Mouse (Mus musculus): ENCODE data around the gene Pde3a. TPM values are rescaled to one million over a fixed set of nuclear protein-coding genes. Genes with fewer than 3 reads are reported as not detected.
A peak's percentile ranks its signal among the peaks of the same experiment; 100 is the strongest.

Pde3a gene
- total RNA-seq, 2 experiments from 2014 or later: 3.7 to 4.2 TPM

DNA sequence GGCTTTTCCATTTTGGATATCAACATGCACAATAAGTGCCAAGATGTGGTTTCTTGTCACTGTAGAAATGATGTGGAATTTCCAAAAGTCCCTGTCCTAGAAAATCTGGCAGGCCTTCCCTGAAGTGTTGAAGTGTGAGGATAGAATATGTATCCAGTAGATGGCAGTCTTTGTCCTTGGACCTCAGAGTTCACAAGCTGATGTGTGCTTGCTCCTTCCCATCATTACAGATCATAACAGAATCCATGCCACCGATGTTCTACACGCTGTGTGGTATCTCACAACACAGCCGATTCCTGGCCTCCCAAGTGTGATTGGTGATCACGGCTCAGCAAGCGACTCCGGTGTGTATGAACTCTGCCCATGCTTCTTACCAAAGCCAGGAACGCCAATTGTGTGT lies 238.2 kb downstream of the Pde3a start:
- no peak for DNase-seq (ENCODE audit: low spot score in 2 of 2)

DNA sequence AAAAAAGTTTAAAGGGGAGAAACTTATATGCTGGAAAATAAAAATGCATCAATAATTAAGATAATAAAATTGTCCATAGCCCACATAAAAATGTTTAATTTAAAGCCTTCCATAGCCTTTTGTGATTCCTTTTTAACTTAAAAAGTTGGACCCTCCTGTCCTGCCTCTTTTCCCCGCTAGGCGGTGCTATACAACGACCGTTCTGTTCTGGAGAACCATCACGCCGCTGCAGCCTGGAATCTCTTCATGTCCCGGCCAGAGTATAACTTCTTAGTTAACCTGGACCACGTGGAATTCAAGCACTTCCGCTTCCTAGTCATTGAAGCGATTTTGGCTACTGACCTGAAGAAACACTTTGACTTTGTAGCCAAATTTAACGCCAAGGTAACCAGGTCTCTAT lies 239.6 kb downstream of the Pde3a start:
- peak; percentile 67 to 71 for DNase-seq (ENCODE audit: low spot score in 2 of 2)

DNA sequence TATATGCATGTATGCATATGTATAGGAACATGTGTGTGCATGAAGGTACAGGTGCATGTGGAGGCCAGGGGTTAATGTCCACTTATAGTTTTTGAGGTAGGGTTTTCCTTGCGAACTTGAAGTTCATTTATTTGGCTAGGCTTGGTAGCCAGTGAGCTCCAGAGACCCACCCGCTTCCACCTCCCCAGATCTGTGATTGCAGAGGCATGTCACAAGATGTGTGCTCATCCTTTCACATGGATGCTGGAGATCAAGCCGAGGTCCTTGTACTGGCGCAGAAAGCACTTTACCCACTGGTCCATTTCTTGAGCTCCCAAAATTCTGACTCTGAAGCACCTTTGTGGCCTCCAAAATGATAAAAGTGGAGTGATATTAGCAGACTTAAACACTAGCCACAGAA lies 245.8 kb downstream of the Pde3a start:
- no peak for DNase-seq (ENCODE audit: low spot score in 2 of 2)

DNA sequence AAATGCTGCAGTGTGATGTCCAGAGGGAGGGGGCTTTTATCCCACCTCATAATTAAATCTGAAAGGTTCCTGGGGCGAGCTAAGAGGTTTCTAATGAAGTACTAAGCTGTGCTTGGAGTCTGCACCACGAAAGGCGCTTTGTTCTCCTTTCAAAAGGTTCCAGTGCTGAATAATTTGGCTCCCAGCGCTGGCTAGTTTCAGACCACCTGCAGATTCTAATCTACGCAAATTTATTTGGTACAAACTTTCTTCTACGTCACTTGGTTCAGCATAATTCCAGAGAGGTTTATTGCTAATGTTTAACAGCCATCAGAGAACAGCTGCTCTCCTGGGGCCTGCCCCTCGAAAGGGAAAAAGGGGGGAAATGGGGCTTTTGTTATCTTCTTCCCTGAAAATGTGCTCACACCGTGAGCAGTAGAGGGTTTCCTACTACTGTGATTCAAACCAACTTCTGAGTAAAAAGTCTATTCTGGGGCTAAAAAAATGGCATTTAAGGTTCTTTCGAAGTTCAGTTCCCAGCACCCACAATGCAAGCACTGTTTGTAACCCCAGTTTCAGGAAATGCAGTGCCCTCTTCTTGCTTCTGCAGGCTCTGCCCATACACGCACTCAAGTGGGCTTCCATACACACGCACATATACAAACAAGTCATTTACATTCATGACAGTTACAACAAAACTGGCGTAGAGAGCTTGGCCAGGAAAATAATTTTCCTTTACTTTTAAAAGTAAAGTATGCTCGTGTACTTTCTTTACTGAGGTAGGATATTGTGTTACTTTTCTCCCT lies 246.8 kb downstream of the Pde3a start:
- DNase-seq (ENCODE audit: low spot score in 2 of 2): peak; percentile 30 to 34

DNA sequence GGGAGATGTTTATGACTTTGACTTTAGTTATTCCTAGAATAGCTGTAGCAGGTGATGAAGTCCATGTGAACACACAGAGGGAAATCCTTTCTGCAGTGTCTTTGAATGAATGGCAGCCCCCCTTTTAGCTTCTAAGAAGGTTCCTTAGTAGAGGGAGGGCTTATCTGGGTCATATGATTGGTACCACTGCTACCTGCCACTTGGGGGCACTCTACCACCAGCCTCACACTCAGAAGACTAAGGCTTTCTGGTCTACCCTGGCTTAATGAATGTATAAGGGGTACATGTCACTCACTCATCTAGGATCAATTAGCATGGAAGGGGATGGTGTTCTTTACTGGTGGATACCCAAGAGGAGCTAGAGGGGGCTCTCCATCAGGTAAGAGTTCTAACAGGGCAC lies 250.4 kb downstream of the Pde3a start:
- no peak for DNase-seq (ENCODE audit: low spot score in 2 of 2)

DNA sequence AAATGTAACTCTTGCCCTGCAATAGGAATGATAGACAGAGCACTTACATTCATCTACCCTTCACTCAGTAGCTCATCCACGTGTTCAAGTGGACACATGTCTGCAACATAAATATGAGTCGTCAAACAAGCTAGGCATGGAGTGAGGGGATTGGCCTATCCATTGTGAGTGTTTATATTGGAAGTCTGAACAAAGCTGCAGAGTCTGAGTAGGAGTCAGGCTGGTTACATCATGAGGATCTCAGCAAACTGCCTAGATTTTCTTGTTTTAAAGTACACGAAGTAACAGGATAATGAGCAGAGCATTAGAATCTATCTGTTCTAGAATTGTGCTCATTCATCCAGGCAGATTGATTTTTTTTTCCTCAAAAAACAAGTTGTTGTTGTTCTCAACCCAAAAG lies 252.1 kb downstream of the Pde3a start:
- no peak for DNase-seq (ENCODE audit: low spot score in 2 of 2)

DNA sequence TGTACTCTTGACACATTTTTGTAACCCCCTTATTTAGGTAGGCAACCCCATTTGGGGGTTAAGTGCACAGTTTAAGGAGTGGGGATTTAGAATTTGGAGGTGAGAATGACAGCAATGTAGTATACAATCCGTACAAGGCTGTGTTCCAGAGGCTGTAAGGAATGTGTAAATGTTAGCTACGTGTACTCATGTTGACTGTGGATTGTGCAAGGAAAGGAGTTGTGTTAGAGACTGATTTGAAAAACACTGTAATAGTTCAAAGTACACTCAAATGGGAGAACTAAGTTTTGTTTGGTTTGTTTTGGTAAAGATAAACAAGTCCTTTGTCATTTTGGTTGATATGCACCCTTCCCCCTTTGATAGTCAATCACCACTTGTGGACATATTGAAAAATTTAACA lies 273.5 kb downstream of the Pde3a start:
- DNase-seq (ENCODE audit: low spot score in 2 of 2): no peak

DNA sequence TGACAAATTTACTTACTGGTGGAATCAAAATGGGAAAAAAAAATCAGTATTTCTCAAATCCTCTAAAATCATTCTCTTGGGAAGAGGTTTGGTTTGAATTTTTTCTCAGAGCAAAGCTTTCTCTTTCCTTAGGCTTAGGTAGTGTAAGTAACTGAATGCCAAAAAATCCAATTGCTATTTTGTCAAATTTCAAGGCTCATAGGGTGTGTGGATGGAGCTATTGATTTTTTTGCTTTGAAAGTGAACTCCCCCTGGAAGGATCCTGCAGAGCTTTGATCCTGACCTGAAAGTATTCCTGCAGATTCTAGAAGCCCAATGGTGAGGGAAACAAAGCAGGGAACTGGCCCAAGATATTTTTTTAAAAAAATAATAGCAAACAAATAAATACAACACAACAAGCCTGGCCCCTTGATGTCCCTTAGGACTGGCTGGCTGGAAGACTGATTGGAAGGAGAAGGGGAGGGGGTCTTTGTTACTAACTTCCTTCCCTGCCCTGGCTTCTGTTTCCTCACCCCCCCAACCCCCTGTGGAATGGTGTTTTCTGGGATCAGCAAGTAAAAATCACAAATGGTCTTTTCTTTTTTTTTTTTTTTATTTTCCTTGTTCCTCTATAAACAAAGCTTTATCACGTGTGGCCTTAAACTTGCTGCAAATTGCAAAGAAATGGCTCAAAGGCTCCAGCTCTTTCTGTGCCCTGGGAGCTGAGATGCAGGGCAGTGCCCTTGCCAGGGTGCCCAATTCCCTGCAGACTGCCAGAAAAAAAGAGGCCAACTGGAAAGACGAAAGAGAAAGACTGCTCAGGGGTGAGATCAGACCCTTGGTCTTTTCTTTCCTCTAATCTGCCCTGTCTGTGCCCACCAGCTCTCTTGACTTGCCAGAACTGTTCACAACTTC lies 274.9 kb downstream of the Pde3a start, which contains the start of gene Slco1c1:
Gene Slco1c1, plus strand, starts transcription at position 622 of the 894 bp plus-strand sequence.
- DNase-seq (ENCODE audit: low spot score in 2 of 2): peak; percentile 10 to 41

DNA sequence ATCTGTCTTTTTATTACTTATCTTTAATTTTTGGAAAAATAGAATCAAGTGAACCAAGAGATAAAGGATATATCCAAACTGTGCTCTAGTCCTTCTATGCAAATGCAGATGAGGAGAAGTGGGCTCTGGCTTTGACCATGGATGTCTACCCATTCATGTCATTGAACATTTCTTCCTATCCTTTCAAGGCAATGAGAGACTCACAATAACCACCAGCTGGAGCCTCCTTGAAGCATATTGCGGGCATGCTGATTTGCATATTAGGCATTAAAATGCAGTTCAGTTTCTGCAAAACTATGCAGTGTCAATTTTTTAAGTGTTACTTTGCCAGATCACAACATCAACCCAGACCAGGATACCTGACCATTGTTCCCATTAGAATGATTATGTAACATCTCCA lies 276.7 kb downstream of the Pde3a start:
- no peak for DNase-seq (ENCODE audit: low spot score in 2 of 2)

DNA sequence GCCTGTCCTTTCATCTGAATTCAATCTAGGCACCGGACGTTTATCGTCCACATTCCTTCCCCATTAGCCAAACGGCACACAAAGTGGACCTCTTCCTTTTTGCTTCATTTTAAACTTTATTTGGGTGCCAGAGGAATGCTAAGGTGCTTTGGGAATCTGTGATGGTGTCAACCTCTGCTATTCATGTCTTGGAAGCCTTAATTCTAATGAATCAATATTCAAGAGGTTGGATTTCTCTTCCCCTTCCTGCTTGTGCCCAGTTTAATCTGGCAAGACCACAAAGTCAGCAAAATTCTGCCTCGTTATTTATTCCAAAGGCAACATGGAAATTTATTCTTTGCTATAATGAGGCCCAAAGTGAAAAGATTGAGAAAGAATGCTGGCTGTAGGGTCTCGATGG lies 281.8 kb downstream of the Pde3a start:
- no peak for DNase-seq (ENCODE audit: low spot score in 2 of 2)

DNA sequence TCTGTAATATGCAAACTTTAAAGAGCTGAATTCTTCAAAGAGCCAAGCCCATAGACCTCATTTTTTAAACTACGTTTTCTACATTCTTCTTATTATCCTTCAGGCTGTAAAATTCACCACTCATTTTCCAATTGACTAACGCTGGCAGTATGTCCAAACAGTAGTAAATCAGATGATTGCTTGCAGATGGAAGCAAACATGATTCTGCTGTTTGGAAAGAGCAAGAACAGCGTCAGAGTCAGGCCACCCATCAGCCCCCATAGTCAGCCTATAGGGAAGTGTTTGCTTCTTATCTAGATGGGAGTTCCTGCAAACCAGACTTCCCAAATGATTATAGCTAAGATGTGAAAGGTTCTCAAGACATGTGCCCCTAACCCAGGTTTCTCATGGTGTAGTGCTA lies 288.2 kb downstream of the Pde3a start:
- DNase-seq (ENCODE audit: low spot score in 2 of 2): no peak

DNA sequence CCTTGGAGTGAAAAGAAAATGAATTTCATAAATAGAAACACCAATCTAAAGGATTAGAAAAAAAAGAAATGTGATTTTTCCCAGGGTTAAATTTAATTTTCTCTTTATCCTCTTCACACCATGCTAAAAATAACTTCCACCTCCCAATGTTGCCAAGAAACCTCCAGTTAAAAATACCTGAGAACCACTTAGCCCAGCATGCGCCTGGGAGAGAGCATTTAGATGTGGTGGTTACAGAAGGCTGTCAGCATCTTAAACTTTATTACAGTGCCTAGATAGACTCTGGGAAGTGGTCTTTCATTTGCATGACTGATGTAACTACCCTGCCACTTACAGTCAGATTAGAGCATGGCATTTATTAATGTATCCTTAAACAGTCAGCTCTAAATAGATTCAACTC lies 292.1 kb downstream of the Pde3a start:
- no peak for DNase-seq (ENCODE audit: low spot score in 2 of 2)

DNA sequence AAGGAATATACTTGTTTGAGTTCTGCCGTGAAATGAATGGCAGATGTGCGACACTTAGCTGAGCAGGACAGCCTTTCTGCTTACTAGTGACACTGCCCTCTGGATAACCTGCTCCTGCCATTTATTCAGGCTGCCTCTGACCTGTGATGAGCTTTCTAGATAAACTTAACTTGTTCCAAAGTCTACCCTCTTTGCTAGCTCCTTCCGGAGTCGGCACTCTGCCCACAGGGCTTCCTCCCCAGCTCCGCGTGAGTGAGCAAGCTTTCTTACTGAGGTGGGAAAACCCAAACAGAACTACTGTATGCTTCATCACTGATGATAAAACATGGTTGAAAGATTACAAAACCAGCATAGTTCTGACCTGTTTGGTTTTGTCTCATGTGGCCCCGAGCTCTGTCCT lies 294.3 kb downstream of the Pde3a start:
- no peak for DNase-seq (ENCODE audit: low spot score in 2 of 2)
